Mouse (Mus musculus) liver, embryonic 14.5 days (tissue): Measurements from ENCODE around the gene Pdhb. TPM values are rescaled to one million over a fixed set of nuclear protein-coding genes. Genes with fewer than 3 reads are reported as not detected.

ENCODE experiments used
- ATAC-seq: fragments of 200-750 bp; cut with Nextera tagmentation; 2 replicates; pipeline ENCODE4 v1.8.0; 2017; ENCODE audit warnings: moderate number of reproducible peaks, mild to moderate bottlenecking, moderate library complexity; ENCODE audit not compliant: insufficient read depth
- DNase-seq, 3 experiments: peaks; one replicate each; pipeline ENCODE4 v3.0.0-alpha.2; 2012 to 2013; ENCODE audit warnings: low read depth in 3 of 3, low spot score in 3 of 3
- H3K27ac ChIP-seq: fragments of 300-500 bp; sonication (generic); 2 replicates; pipeline ENCODE4 v1.5.1; 2014; ENCODE audit warnings: moderate library complexity, mild to moderate bottlenecking, control low read depth, inconsistent platforms
- H3K27me3 ChIP-seq: fragments of 300-500 bp; sonication (generic); 2 replicates; pipeline ENCODE4 v1.6.1; 2014; ENCODE audit warnings: mild to moderate bottlenecking, low read length, moderate library complexity; ENCODE audit not compliant: control insufficient read depth, insufficient read depth
- H3K36me3 ChIP-seq: fragments of 300-500 bp; sonication (generic); replicated peaks from 2 replicates; pipeline ENCODE4 v1.6.1; 2014; ENCODE audit warnings: low read depth; ENCODE audit not compliant: control insufficient read depth, insufficient read depth
- H3K4me1 ChIP-seq, 2 experiments: fragments of 200-500 bp in 1 of 2; fragments of 300-500 bp in 1 of 2; sonication (generic) in 1 of 2; replicated peaks; 2 replicates each; pipeline ENCODE4 v1.6.1; 2012 to 2014; ENCODE audit warnings: antibody characterized with exemption in 1 of 2, inconsistent platforms in 1 of 2, low read length in 1 of 2; ENCODE audit not compliant: control insufficient read depth in 2 of 2, insufficient read depth in 2 of 2
- H3K4me2 ChIP-seq: fragments of 300-500 bp; sonication (generic); 2 replicates; pipeline ENCODE4 v1.6.1; 2014; ENCODE audit warnings: low read depth, mild to moderate bottlenecking, control low read depth, moderate library complexity
- H3K4me3 ChIP-seq, 2 experiments: fragments of 200-500 bp in 1 of 2; fragments of 300-500 bp in 1 of 2; sonication (generic) in 1 of 2; 2 replicates each; pipeline ENCODE4 v1.5.1; 2012 to 2014; ENCODE audit warnings: low read depth in 2 of 2, low read length in 2 of 2, mild to moderate bottlenecking in 2 of 2, control low read depth in 1 of 2, inconsistent platforms in 1 of 2, moderate library complexity in 1 of 2; ENCODE audit not compliant: insufficient read depth in 1 of 2
- H3K9ac ChIP-seq: fragments of 300-500 bp; sonication (generic); replicated peaks from 2 replicates; pipeline ENCODE4 v1.6.1; 2014; ENCODE audit warnings: mild to moderate bottlenecking, control low read depth, moderate library complexity
- H3K9me3 ChIP-seq: fragments of 300-500 bp; sonication (generic); 2 replicates; pipeline ENCODE4 v1.6.1; 2016; ENCODE audit warnings: low read length, mixed read lengths; ENCODE audit not compliant: control insufficient read depth
- CTCF ChIP-seq: IDR thresholded peaks from 2 replicates; pipeline ENCODE4 v1.5.1; 2016; ENCODE audit warnings: antibody characterized with exemption, low read depth, control low read depth
- EP300 ChIP-seq: IDR thresholded peaks from 2 replicates; pipeline ENCODE4 v1.6.1; 2016; ENCODE audit warnings: antibody characterized with exemption, low read depth
- WGBS: fragments of 180-500 bp; shearing (Covaris S2); extraction: QIAGEN DNeasy Blood & Tissue Kit; methylation state at CpG from one replicate; pipeline ENCODE4 v1.1.7; 2014; ENCODE audit not compliant: insufficient replicate concordance; 5-methylcytosine and 5-hydroxymethylcytosine counted together
- polyA plus RNA-seq, 2 experiments: library from polyadenylated mRNA; depleted of rRNA in 1 of 2; stranded (reverse) in 1 of 2; unstranded in 1 of 2; fragments of >200 nt; fragmentation: Nextera tagmentation in 1 of 2; extraction: Ambion mirVana in 1 of 2; gene quantifications; 2 replicates each; pipeline versions ENCODE4 v1.2.1 to v1.2.3; 2012 to 2014

Pdhb gene
- polyA plus RNA-seq, 2 experiments: 74.9 to 119 TPM

DNA sequence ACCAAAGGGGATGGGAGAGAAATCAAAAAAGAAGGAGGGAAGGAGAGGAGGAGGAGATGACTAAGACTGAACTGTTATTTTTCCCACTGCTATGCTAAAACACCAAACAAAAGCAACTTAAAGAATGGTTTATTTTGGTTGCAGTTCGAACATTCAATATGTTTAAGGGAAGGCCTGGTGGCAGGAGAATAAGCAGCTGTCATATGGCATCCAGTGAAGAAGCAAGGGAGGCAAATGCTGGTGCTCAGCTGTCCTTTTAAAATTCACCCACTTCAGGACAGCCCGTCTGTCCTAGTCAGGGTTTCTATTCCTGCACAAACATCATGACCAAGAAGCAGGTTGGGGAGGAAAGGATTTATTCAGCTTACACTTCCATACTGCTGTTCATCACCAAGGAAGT, 55.5 kb downstream of the Pdhb start:
- ATAC-seq: no peak
- H3K4me1 ChIP-seq: no peaks in the 10 kb centered on the region
- no peaks in the 10 kb centered on the region for H3K27me3 ChIP-seq
- 65% methylated on average over 2 of the region's 2 CpGs for WGBS
- no peaks in the 10 kb centered on the region for H3K36me3 ChIP-seq
- TF ChIP-seq EP300: no peak
- TF ChIP-seq CTCF: no peak
- H3K4me2 ChIP-seq: no peak overlapping the region
- no peaks in the 10 kb centered on the region for H3K9me3 ChIP-seq
- H3K27ac ChIP-seq: no peak overlapping the region
- no peak overlapping the region for H3K9ac ChIP-seq
- DNase-seq: no peak
- H3K4me3 ChIP-seq: no peak overlapping the region

Other genes with a start within 250 kb of the Pdhb start
- not detected in 2 replicates for gene Gm45521, start 215.7 kb downstream of the Pdhb start, polyA plus RNA-seq (2012; rRNA removed)
- gene Gm45521, start 215.7 kb downstream of the Pdhb start, polyA plus RNA-seq (2014; fragmentation: Nextera tagmentation; extraction: Ambion mirVana): not detected in 2 replicates
- gene Dnase1l3, start 178.5 kb downstream of the Pdhb start, polyA plus RNA-seq (2012; rRNA removed): 0.68 and 0.87 TPM in 2 replicates
- 1.9 and 2.1 TPM in 2 replicates for gene Dnase1l3, start 178.5 kb downstream of the Pdhb start, polyA plus RNA-seq (2014; fragmentation: Nextera tagmentation; extraction: Ambion mirVana)
- gene Abhd6, start 170.1 kb downstream of the Pdhb start, polyA plus RNA-seq (2012; rRNA removed): 3.2 and 3.4 TPM in 2 replicates
- 8.6 and 9.2 TPM in 2 replicates for gene Abhd6, start 170.1 kb downstream of the Pdhb start, polyA plus RNA-seq (2014; fragmentation: Nextera tagmentation; extraction: Ambion mirVana)
- 4.8 and 10.7 TPM in 2 replicates for gene Rpp14, start 92.7 kb downstream of the Pdhb start, polyA plus RNA-seq (2012; rRNA removed)
- gene Rpp14, start 92.7 kb downstream of the Pdhb start, polyA plus RNA-seq (2014; fragmentation: Nextera tagmentation; extraction: Ambion mirVana): 27.1 and 27.3 TPM in 2 replicates
- gene Pxk, start 74.8 kb downstream of the Pdhb start, polyA plus RNA-seq (2012; rRNA removed): 5.6 and 7.1 TPM in 2 replicates
- 9.6 and 10.3 TPM in 2 replicates for gene Pxk, start 74.8 kb downstream of the Pdhb start, polyA plus RNA-seq (2014; fragmentation: Nextera tagmentation; extraction: Ambion mirVana)
- 2.6 and 3.6 TPM in 2 replicates for gene Kctd6, start 41.1 kb upstream of the Pdhb start, polyA plus RNA-seq (2012; rRNA removed)
- gene Kctd6, start 41.1 kb upstream of the Pdhb start, polyA plus RNA-seq (2014; fragmentation: Nextera tagmentation; extraction: Ambion mirVana): 3.4 and 6.5 TPM in 2 replicates
- gene Acox2, start 86.3 kb upstream of the Pdhb start, polyA plus RNA-seq (2012; rRNA removed): 18.3 and 22.7 TPM in 2 replicates
- gene Acox2, start 86.3 kb upstream of the Pdhb start, polyA plus RNA-seq (2014; fragmentation: Nextera tagmentation; extraction: Ambion mirVana): 24.3 and 25.0 TPM in 2 replicates
- 0.03 and 0.06 TPM in 2 replicates for gene Fam107a, start 145.0 kb upstream of the Pdhb start, polyA plus RNA-seq (2012; rRNA removed)
- not detected in 2 replicates for gene Fam107a, start 145.0 kb upstream of the Pdhb start, polyA plus RNA-seq (2014; fragmentation: Nextera tagmentation; extraction: Ambion mirVana)
- gene Oit1, start 205.7 kb upstream of the Pdhb start, polyA plus RNA-seq (2012; rRNA removed): 0.02 and 0.10 TPM in 2 replicates
- not detected in 2 replicates for gene Oit1, start 205.7 kb upstream of the Pdhb start, polyA plus RNA-seq (2014; fragmentation: Nextera tagmentation; extraction: Ambion mirVana)